In the genomic region with DNA sequence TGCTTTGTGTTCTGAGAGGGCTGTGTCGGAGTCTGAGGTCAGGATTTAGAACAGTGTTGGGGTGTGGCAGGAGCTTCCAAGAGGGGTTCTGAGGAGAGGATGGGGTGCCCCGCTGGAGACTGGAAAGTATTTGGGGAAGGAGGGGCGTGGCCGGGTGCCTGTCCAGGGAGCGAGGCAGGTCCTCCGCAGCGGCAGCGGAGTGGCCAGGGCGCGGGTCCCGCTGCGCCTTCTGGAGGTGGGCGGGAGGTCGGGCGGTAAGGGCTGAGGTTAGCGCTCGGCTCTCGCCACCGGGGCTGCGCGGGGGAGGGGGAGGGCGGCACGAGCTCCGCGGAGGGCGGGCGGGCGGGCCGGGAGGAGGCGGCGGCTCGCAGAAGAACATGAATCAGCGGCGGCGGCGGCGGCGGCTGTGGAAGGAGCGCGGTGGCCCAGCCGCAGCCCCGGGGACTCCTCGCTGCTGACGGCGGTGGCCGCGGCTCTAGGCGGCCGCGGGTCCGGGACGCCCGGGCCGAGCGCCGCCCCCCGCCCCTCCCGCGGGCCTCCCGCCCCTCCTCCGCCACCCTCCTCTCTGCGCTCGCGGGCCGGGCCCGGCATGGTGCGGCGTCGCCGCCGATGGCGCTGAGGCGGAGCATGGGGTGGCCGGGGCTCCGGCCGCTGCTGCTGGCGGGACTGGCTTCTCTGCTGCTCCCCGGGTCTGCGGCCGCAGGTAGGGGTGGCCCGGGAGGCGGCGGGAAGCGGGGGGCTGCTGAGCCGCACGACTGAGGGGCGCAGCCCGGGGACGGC, we compare ENCODE assay signal across 8 mouse cellular contexts. TPM values are rescaled to one million over a fixed set of nuclear protein-coding genes. Genes with fewer than 3 reads are reported as not detected.
A peak's percentile ranks its signal among the peaks of the same experiment; 100 is the strongest.
DNase-seq lines count a peak whose midpoint lies in the region; ATAC-seq lines count a peak whose summit lies in the region.

No protein-coding gene starts in this region.

- WGBS in forebrain, embryonic 13.5 days: 0% methylated on average over 33 of the region's 89 CpGs
- under 1% methylated on average over 46 of the region's 89 CpGs for WGBS in hindbrain, embryonic 16.5 days
- under 1% methylated on average over 68 of the region's 89 CpGs for WGBS in liver, embryonic 15.5 days (ENCODE audit: insufficient replicate concordance)
- under 1% methylated on average over 30 of the region's 89 CpGs for WGBS in neural tube, embryonic 14.5 days

- peak; percentile 24 to 57 for DNase-seq in layer of hippocampus, postnatal 10 days (ENCODE audit: low spot score in 2 of 2)
- DNase-seq in layer of hippocampus, adult 9-11 months: no peak
- DNase-seq in brain, adult 2 months (ENCODE audit: low read depth, low spot score): peak; percentile 51

- peak overlapping the region; percentile 98 for H3K4me2 ChIP-seq in forebrain, embryonic 13.5 days
- peak overlapping the region; percentile 96 for H3K4me2 ChIP-seq in hindbrain, embryonic 16.5 days (ENCODE audit: low read length)
- peak overlapping the region; percentile 82 for H3K4me2 ChIP-seq in liver, embryonic 15.5 days
- peak overlapping the region; percentile 99 for H3K4me2 ChIP-seq in neural tube, embryonic 14.5 days (ENCODE audit: low read depth, low read length)

- peak; percentile 59 for ATAC-seq in forebrain, embryonic 13.5 days
- peak; percentile 75 for ATAC-seq in hindbrain, embryonic 16.5 days
- ATAC-seq in liver, embryonic 15.5 days (ENCODE audit: insufficient read depth): peak; percentile 64
- peak; percentile 78 for ATAC-seq in neural tube, embryonic 14.5 days (ENCODE audit: low read depth)
- ATAC-seq in monocyte, adult 5-6 weeks (replicated peaks; ENCODE audit: insufficient number of reproducible peaks, low FRiP score, low TSS enrichment, poor library complexity, severe bottlenecking): no peak

- no peaks in the 10 kb centered on the region for H3K36me3 ChIP-seq in forebrain, embryonic 13.5 days (ENCODE audit: poor library complexity, severe bottlenecking)
- no peaks in the 10 kb centered on the region; the same call in 1 of the 2 replicates for H3K36me3 ChIP-seq in hindbrain, embryonic 16.5 days (ENCODE audit: control insufficient read depth, insufficient read depth, low read length)
- H3K36me3 ChIP-seq in liver, embryonic 15.5 days (replicated peaks): no peaks in the 10 kb centered on the region
- H3K36me3 ChIP-seq in neural tube, embryonic 14.5 days (ENCODE audit: control insufficient read depth, insufficient read depth, low read length): no peaks in the 10 kb centered on the region; the same call in 1 of the 2 replicates

- H3K4me3 ChIP-seq in forebrain, embryonic 13.5 days: peak overlapping the region; percentile 79
- peak overlapping the region; percentile 66 for H3K4me3 ChIP-seq in hindbrain, embryonic 16.5 days (ENCODE audit: low read length)
- H3K4me3 ChIP-seq in liver, embryonic 15.5 days (replicated peaks): peak overlapping the region; percentile 58
- peak overlapping the region; percentile 73 for H3K4me3 ChIP-seq in neural tube, embryonic 14.5 days (ENCODE audit: low read depth, low read length)

- peaks cover 54% of the 10 kb centered on the region for H3K4me1 ChIP-seq in forebrain, embryonic 13.5 days
- peaks cover 23% of the 10 kb centered on the region for H3K4me1 ChIP-seq in hindbrain, embryonic 16.5 days (ENCODE audit: control insufficient read depth, insufficient read depth, low read depth, low read length)
- H3K4me1 ChIP-seq in liver, embryonic 15.5 days (replicated peaks): peaks cover 15% of the 10 kb centered on the region
- H3K4me1 ChIP-seq in neural tube, embryonic 14.5 days (ENCODE audit: control insufficient read depth, insufficient read depth, low read length): peaks cover 23% of the 10 kb centered on the region

- peak overlapping the region; percentile 91 for H3K9ac ChIP-seq in forebrain, embryonic 13.5 days
- H3K9ac ChIP-seq in hindbrain, embryonic 16.5 days (ENCODE audit: low read depth, low read length): peak overlapping the region; percentile 81
- H3K9ac ChIP-seq in liver, embryonic 15.5 days: peak overlapping the region; percentile 31
- peak overlapping the region; percentile 82 for H3K9ac ChIP-seq in neural tube, embryonic 14.5 days (replicated peaks; ENCODE audit: low read depth, low read length)

- H3K27ac ChIP-seq in forebrain, embryonic 13.5 days: no peak overlapping the region
- H3K27ac ChIP-seq in hindbrain, embryonic 16.5 days (ENCODE audit: low read depth, low read length): peak overlapping the region; percentile 62; the same call in 1 of the 2 replicates
- H3K27ac ChIP-seq in liver, embryonic 15.5 days (replicated peaks): no peak overlapping the region
- no peak overlapping the region for H3K27ac ChIP-seq in neural tube, embryonic 14.5 days (ENCODE audit: low read depth, low read length)

- peaks cover 22% of the 10 kb centered on the region for H3K27me3 ChIP-seq in forebrain, embryonic 13.5 days
- peaks cover 2% of the 10 kb centered on the region; the same call in 1 of the 2 replicates for H3K27me3 ChIP-seq in hindbrain, embryonic 16.5 days (replicated peaks; ENCODE audit: control insufficient read depth, insufficient read depth, low read length)
- peaks cover 94% of the 10 kb centered on the region for H3K27me3 ChIP-seq in liver, embryonic 15.5 days
- peaks cover 3% of the 10 kb centered on the region; the same call in 1 of the 2 replicates for H3K27me3 ChIP-seq in neural tube, embryonic 14.5 days (ENCODE audit: control insufficient read depth, insufficient read depth, low read length)

- H3K9me3 ChIP-seq in forebrain, embryonic 13.5 days (replicated peaks): no peaks in the 10 kb centered on the region
- H3K9me3 ChIP-seq in hindbrain, embryonic 16.5 days (ENCODE audit: control insufficient read depth, low read length): no peaks in the 10 kb centered on the region
- H3K9me3 ChIP-seq in liver, embryonic 15.5 days (replicated peaks): no peaks in the 10 kb centered on the region
- no peaks in the 10 kb centered on the region for H3K9me3 ChIP-seq in neural tube, embryonic 14.5 days (ENCODE audit: control insufficient read depth, low read length)

RNA-seq across cellular contexts. Expression of a gene that starts 1.8 kb away (rescaled TPM):
- 10 to 100 TPM; 48.6 to 64.7 TPM for total RNA-seq in layer of hippocampus, postnatal 10 days (2021)
- 17.1 and 18.7 TPM in 2 replicates for polyA plus RNA-seq in forebrain, embryonic 13.5 days (2015; fragmentation: Nextera tagmentation; extraction: Ambion mirVana)
- polyA plus RNA-seq in hindbrain, embryonic 16.5 days (2015; fragmentation: Nextera tagmentation; extraction: Ambion mirVana): 28.5 and 30.0 TPM in 2 replicates
- 1.1 TPM in 2 replicates for polyA plus RNA-seq in liver, embryonic 15.5 days (2015; fragmentation: Nextera tagmentation; extraction: Ambion mirVana)
- 18.7 and 21.6 TPM in 2 replicates for polyA plus RNA-seq in neural tube, embryonic 14.5 days (2014; fragmentation: Nextera tagmentation; extraction: Ambion mirVana)
- total RNA-seq in monocyte, adult 5-6 weeks (2017): 0.67 to 1.9 TPM in 2 of 3 replicates, not detected in the other

RNA-seq across cellular contexts. Expression of a gene that starts 12.0 kb away (rescaled TPM):
- total RNA-seq in layer of hippocampus, postnatal 10 days (2021): 10 to 100 TPM; 16.4 to 16.7 TPM
- polyA plus RNA-seq in forebrain, embryonic 13.5 days (2015; fragmentation: Nextera tagmentation; extraction: Ambion mirVana): 22.7 and 27.5 TPM in 2 replicates
- polyA plus RNA-seq in hindbrain, embryonic 16.5 days (2015; fragmentation: Nextera tagmentation; extraction: Ambion mirVana): 16.5 and 19.4 TPM in 2 replicates
- polyA plus RNA-seq in liver, embryonic 15.5 days (2015; fragmentation: Nextera tagmentation; extraction: Ambion mirVana): 9.1 and 9.9 TPM in 2 replicates
- polyA plus RNA-seq in neural tube, embryonic 14.5 days (2014; fragmentation: Nextera tagmentation; extraction: Ambion mirVana): 15.7 and 19.5 TPM in 2 replicates
- 5.3 to 13.1 TPM (median 8.3 TPM) in 3 replicates for total RNA-seq in monocyte, adult 5-6 weeks (2017)

RNA-seq across cellular contexts. Expression of a gene that starts 39.1 kb away (rescaled TPM):
- 1 to 10 TPM; 3.6 to 4.8 TPM for total RNA-seq in layer of hippocampus, postnatal 10 days (2021)
- 0.13 and 0.14 TPM in 2 replicates for polyA plus RNA-seq in forebrain, embryonic 13.5 days (2015; fragmentation: Nextera tagmentation; extraction: Ambion mirVana)
- polyA plus RNA-seq in hindbrain, embryonic 16.5 days (2015; fragmentation: Nextera tagmentation; extraction: Ambion mirVana): 1.6 and 1.7 TPM in 2 replicates
- polyA plus RNA-seq in liver, embryonic 15.5 days (2015; fragmentation: Nextera tagmentation; extraction: Ambion mirVana): 0.07 and 0.13 TPM in 2 replicates
- 1.8 and 2.2 TPM in 2 replicates for polyA plus RNA-seq in neural tube, embryonic 14.5 days (2014; fragmentation: Nextera tagmentation; extraction: Ambion mirVana)
- 0.21 to 0.87 TPM in 2 of 3 replicates, not detected in the other for total RNA-seq in monocyte, adult 5-6 weeks (2017)

RNA-seq across cellular contexts. Expression of a gene that starts 57.2 kb away (rescaled TPM):
- 100 to 1,000 TPM; 115 to 124 TPM for total RNA-seq in layer of hippocampus, postnatal 10 days (2021)
- polyA plus RNA-seq in forebrain, embryonic 13.5 days (2015; fragmentation: Nextera tagmentation; extraction: Ambion mirVana): 0.62 and 0.65 TPM in 2 replicates
- 0.14 and 0.54 TPM in 2 replicates for polyA plus RNA-seq in hindbrain, embryonic 16.5 days (2015; fragmentation: Nextera tagmentation; extraction: Ambion mirVana)
- polyA plus RNA-seq in liver, embryonic 15.5 days (2015; fragmentation: Nextera tagmentation; extraction: Ambion mirVana): 2.7 and 4.2 TPM in 2 replicates
- 0.15 and 0.19 TPM in 2 replicates for polyA plus RNA-seq in neural tube, embryonic 14.5 days (2014; fragmentation: Nextera tagmentation; extraction: Ambion mirVana)
- 0.32 TPM in 1 of 3 replicates, not detected in the others for total RNA-seq in monocyte, adult 5-6 weeks (2017)

Comparison
In these comparisons a context has a peak if more than half of its experiments do, and no peak if none do; other contexts are left out.
1. H3K9ac ChIP-seq: peak in every context shown above with its lines; median percentile 91 in forebrain, embryonic 13.5 days; 82 in neural tube, embryonic 14.5 days; 81 in hindbrain, embryonic 16.5 days; 31 in liver, embryonic 15.5 days.